Mouse (Mus musculus) stomach, embryonic 14.5 days (tissue): ENCODE data around the gene B4gat1. TPM values are rescaled to one million over a fixed set of nuclear protein-coding genes. Genes with fewer than 3 reads are reported as not detected.
A peak's percentile ranks its signal among the peaks of the same experiment; 100 is the strongest.

Experiments
- ATAC-seq: fragments of 200-750 bp; cut with Nextera tagmentation; 2 replicates; pipeline ENCODE4 v1.8.0; 2017; ENCODE audit warnings: low read depth, moderate TSS enrichment; ENCODE audit not compliant: insufficient number of reproducible peaks, insufficient read depth, low FRiP score
- H3K27ac ChIP-seq: fragments of 300-500 bp; sonication (generic); 2 replicates; pipeline ENCODE4 v1.5.1; 2014; ENCODE audit warnings: mild to moderate bottlenecking, low read length, moderate library complexity, mixed read lengths
- H3K27me3 ChIP-seq: fragments of 300-500 bp; sonication (generic); 2 replicates; pipeline ENCODE4 v1.6.1; 2014; ENCODE audit warnings: low read length, control low read depth, mixed read lengths; ENCODE audit not compliant: control insufficient read depth, insufficient read depth
- H3K36me3 ChIP-seq: fragments of 300-500 bp; sonication (generic); 2 replicates; pipeline ENCODE4 v1.6.1; 2014; ENCODE audit warnings: mild to moderate bottlenecking, control low read depth, low read length, moderate library complexity, mixed read lengths; ENCODE audit not compliant: control insufficient read depth, insufficient read depth
- H3K4me1 ChIP-seq: fragments of 300-500 bp; sonication (generic); 2 replicates; pipeline ENCODE4 v1.6.1; 2014; ENCODE audit warnings: low read length, control low read depth, mixed read lengths; ENCODE audit not compliant: control insufficient read depth, insufficient read depth
- H3K4me2 ChIP-seq: fragments of 300-500 bp; sonication (generic); replicated peaks from 2 replicates; pipeline ENCODE4 v1.6.1; 2014; ENCODE audit warnings: low read depth, low read length, control low read depth
- H3K4me3 ChIP-seq: fragments of 300-500 bp; sonication (generic); 2 replicates; pipeline ENCODE4 v1.5.1; 2014; ENCODE audit warnings: low read depth, low read length, control low read depth
- H3K9ac ChIP-seq: fragments of 300-500 bp; sonication (generic); replicated peaks from 2 replicates; pipeline ENCODE4 v1.6.1; 2014; ENCODE audit warnings: low read depth, mild to moderate bottlenecking, control low read depth, low read length, moderate library complexity, mixed read lengths
- H3K9me3 ChIP-seq: fragments of 300-500 bp; sonication (generic); 2 replicates; pipeline ENCODE4 v1.6.1; 2016; ENCODE audit warnings: low read depth, low read length, control low read depth; ENCODE audit not compliant: control insufficient read depth
- WGBS: fragments of 180-500 bp; shearing (Covaris S2); extraction: QIAGEN DNeasy Blood & Tissue Kit; methylation state at CpG from one replicate; pipeline ENCODE4 v1.1.7; 2014; 5-methylcytosine and 5-hydroxymethylcytosine counted together
- polyA plus RNA-seq: library from polyadenylated mRNA; unstranded; fragments of >200 nt; fragmentation: Nextera tagmentation; extraction: Ambion mirVana; gene quantifications from 2 replicates; pipeline ENCODE4 v1.2.1, GENCODE M21; 2014

The B4gat1 gene
- polyA plus RNA-seq, 1 experiment from 2014 or later: 40.5 TPM

- H3K9me3 ChIP-seq: no peaks in the 10 kb centered on the region
- peaks cover 7% of the 10 kb centered on the region for H3K4me1 ChIP-seq
- 73% methylated on average over 4 of the region's 4 CpGs for WGBS
- no peak overlapping the region for H3K9ac ChIP-seq
- no peak overlapping the region for H3K4me2 ChIP-seq
- H3K36me3 ChIP-seq: no peaks in the 10 kb centered on the region
- no peaks in the 10 kb centered on the region for H3K27me3 ChIP-seq
- H3K4me3 ChIP-seq: no peak overlapping the region
- H3K27ac ChIP-seq: no peak overlapping the region
- no peak for ATAC-seq
These were observed 21.0 kb upstream of the B4gat1 start for GRCm38 (mm10) chr19:5017611-5018010.

- Histone ChIP-seq H3K4me1 (peaks cover 7% of the 10 kb centered on the region), H3K36me3 (no peaks in the 10 kb centered on the region), H3K4me3 (no peak overlapping the region), H3K4me2 (no peak overlapping the region), H3K9me3 (no peaks in the 10 kb centered on the region), H3K27ac (no peak overlapping the region), H3K9ac (no peak overlapping the region), H3K27me3 (no peaks in the 10 kb centered on the region)
- WGBS: 87% methylated on average over 3 of the region's 3 CpGs
- ATAC-seq: no peak
These were observed 20.4 kb upstream of the B4gat1 start for GRCm38 (mm10) chr19:5018191-5018590.

GRCm38 (mm10) chr19:5021416-5021815, 17.2 kb upstream of the B4gat1 start:
- 76% methylated on average over 2 of the region's 2 CpGs for WGBS
- Histone ChIP-seq H3K9me3 (no peaks in the 10 kb centered on the region), H3K9ac (no peak overlapping the region), H3K27me3 (no peaks in the 10 kb centered on the region), H3K36me3 (no peaks in the 10 kb centered on the region), H3K4me3 (no peak overlapping the region), H3K4me2 (no peak overlapping the region), H3K4me1 (peaks cover 4% of the 10 kb centered on the region; the same call in 1 of the 2 replicates), H3K27ac (no peak overlapping the region)
- no peak for ATAC-seq

- Histone ChIP-seq H3K4me1 (0 out of 2 replicates have a peak, but pooled peaks cover 3% of the 10 kb centered on the region), H3K9me3 (no peaks in the 10 kb centered on the region), H3K27me3 (no peaks in the 10 kb centered on the region), H3K9ac (peak within 1 kb of the TSS; percentile 53), H3K4me2 (peak within 1 kb of the TSS; percentile 87), H3K36me3 (peaks cover 11% of the 10 kb centered on the region; the same call in 1 of the 2 replicates), H3K27ac (peak within 1 kb of the TSS; percentile 85), H3K4me3 (peak within 1 kb of the TSS; percentile 66)
- ATAC-seq: peak; percentile 95
- WGBS: under 1% methylated on average over 62 of the region's 62 CpGs
These were observed 14.8 kb upstream of the B4gat1 start, which contains the start of gene Slc29a2 for GRCm38 (mm10) chr19:5023621-5024479. Slc29a2 (plus strand) TSS chr19:5023860.

DNA sequence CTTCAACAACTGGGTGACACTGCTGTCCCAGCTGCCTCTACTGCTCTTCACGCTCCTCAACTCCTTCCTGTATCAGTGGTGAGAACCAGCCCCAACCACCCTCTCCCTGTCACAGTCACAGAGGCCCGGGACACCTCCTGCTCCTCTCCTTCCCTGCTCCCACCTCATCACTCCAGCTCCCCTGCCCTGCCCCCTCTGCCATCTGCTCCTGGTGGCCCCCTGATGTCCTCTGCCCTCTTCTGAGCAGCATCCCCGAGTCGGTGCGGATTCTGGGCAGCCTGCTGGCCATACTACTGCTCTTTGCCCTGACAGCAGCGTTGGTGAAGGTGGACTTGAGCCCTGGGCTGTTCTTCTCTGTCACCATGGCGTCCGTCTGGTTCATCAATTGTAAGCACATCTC, 12.5 kb upstream of the B4gat1 start:
- no peak overlapping the region for H3K27ac ChIP-seq
- WGBS: 91% methylated on average over 8 of the region's 8 CpGs
- ATAC-seq: no peak

DNA sequence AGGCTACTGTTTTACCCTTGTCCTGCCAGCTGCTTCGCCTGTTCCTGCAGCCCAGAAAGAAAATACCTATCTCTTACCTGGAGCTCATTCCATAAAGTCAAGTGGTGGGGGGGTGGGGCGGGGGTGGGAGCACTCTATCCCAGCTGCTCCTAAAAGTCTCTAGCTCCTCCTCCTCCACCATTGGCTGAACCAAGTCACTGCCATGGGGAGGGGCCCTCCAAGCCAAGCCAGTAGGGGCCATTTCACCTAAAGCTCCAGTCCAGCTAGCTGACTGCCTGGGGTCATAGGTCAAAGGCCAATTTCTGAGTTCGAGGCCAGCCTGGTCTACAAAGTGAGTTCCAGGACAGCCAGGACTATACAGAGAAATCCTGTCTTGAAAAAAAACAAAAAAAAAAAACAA, 5.9 kb upstream of the B4gat1 start:
- H3K4me2 ChIP-seq: no peak overlapping the region

More for the DNA sequence above, 12.5 kb upstream of the B4gat1 start:
- no peaks in the 10 kb centered on the region for H3K27me3 ChIP-seq
- H3K4me1 ChIP-seq: 0 out of 2 replicates have a peak, but pooled peaks cover 3% of the 10 kb centered on the region
- H3K36me3 ChIP-seq: peaks cover 11% of the 10 kb centered on the region; the same call in 1 of the 2 replicates
- no peak overlapping the region for H3K4me2 ChIP-seq
- H3K9me3 ChIP-seq: no peaks in the 10 kb centered on the region
- H3K4me3 ChIP-seq: no peak overlapping the region
- no peak overlapping the region for H3K9ac ChIP-seq

GRCm38 (mm10) chr19:5036577-5036976, 2.0 kb upstream of the B4gat1 start:
- H3K9me3 ChIP-seq: no peaks in the 10 kb centered on the region
- peaks cover 18% of the 10 kb centered on the region for H3K4me1 ChIP-seq
- no peak for ATAC-seq
- 80% methylated on average over 4 of the region's 4 CpGs for WGBS
- no peaks in the 10 kb centered on the region for H3K27me3 ChIP-seq
- no peak overlapping the region for H3K9ac ChIP-seq
- H3K36me3 ChIP-seq: no peaks in the 10 kb centered on the region
- no peak overlapping the region for H3K4me2 ChIP-seq
- H3K27ac ChIP-seq: no peak overlapping the region
- H3K4me3 ChIP-seq: no peak overlapping the region

More for the DNA sequence above, 5.9 kb upstream of the B4gat1 start:
- WGBS: 74% methylated on average over 3 of the region's 3 CpGs
- Histone ChIP-seq H3K9ac (no peak overlapping the region), H3K4me3 (no peak overlapping the region), H3K4me1 (no peaks in the 10 kb centered on the region), H3K9me3 (no peaks in the 10 kb centered on the region), H3K36me3 (peaks cover 4% of the 10 kb centered on the region; the same call in 1 of the 2 replicates), H3K27me3 (no peaks in the 10 kb centered on the region), H3K27ac (no peak overlapping the region)
- no peak for ATAC-seq

DNA sequence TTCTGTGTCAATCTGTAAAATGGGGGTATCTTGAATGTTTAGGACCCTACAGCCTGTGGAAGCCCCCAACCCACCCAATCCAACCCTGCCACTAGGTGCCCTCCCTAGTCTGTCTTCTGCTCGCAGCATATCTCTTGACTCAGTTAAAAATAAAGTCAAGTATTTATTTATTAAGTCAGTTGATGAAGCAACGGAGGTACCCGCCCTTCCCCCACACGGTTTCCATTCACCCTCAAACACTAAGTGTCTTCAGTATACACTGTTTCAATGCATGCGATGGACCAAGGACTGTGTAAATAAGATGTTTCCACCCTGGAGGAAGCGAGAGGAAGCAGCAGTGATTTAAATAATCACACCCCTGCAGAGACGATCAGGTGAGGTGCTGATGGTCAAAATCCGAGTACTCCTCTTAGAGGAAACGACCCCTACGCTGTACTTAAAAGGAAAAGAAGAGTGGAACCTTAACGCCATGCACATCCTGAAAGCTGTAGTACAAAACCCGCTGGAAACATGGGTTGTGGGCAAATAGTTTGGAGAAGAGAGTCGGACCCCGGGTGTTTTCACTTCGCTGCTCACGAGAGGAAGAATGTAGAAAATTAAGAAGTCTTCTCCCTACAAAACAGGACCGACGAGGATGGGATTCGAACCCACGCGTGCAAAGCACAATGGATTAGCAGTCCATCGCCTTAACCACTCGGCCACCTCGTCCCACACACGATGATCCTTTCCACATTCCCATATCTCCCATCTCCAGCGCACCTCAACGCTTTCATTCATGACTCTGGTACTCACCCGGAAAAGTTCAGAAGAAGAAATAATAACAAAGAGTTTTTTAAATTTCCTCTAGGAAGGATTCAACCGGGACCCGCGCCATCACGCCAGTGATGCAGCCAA, 701 bp upstream of the B4gat1 start:
- WGBS: 2% methylated on average over 32 of the region's 32 CpGs
- Histone ChIP-seq H3K36me3 (no peaks in the 10 kb centered on the region), H3K4me2 (peak overlapping the region; percentile 93), H3K9ac (peak overlapping the region; percentile 59), H3K27me3 (no peaks in the 10 kb centered on the region), H3K4me3 (peak overlapping the region; percentile 56), H3K9me3 (no peaks in the 10 kb centered on the region), H3K4me1 (peaks cover 26% of the 10 kb centered on the region), H3K27ac (peak overlapping the region; percentile 72)
- peak; percentile 33; the same call in 1 of the 2 replicates for ATAC-seq
